Mouse (Mus musculus) lung, postnatal 0 days (tissue): ENCODE measurements at regions not wholly inside any gene's neighbourhood (a gene's known extent, or its start where the extent isn't known, plus 50 kb on each side); places are given as distances from the start of the nearest gene placed in this dataset.

Source experiments
- ATAC-seq: fragments of 200-750 bp; cut with Nextera tagmentation; 2 replicates; pipeline ENCODE4 v1.8.0; 2017; ENCODE audit warnings: moderate library complexity
- DNase-seq: peaks from one replicate; pipeline ENCODE4 v3.0.0-alpha.2; 2016; ENCODE audit warnings: low spot score
- H3K27ac ChIP-seq: fragments of 300-500 bp; sonication (generic); 2 replicates; pipeline ENCODE4 v1.5.1; 2014; ENCODE audit warnings: antibody characterized with exemption, mild to moderate bottlenecking, low read length, mixed read lengths
- H3K27me3 ChIP-seq: fragments of 300-500 bp; sonication (generic); replicated peaks from 2 replicates; pipeline ENCODE4 v1.6.1; 2014; ENCODE audit warnings: low read length, mixed read lengths; ENCODE audit not compliant: insufficient read depth
- H3K36me3 ChIP-seq: fragments of 300-500 bp; sonication (generic); 2 replicates; pipeline ENCODE4 v1.6.1; 2014; ENCODE audit warnings: low read length, mixed read lengths; ENCODE audit not compliant: insufficient read depth
- H3K4me1 ChIP-seq: fragments of 300-500 bp; sonication (generic); 2 replicates; pipeline ENCODE4 v1.6.1; 2014; ENCODE audit warnings: antibody characterized with exemption, low read depth, low read length, mixed read lengths; ENCODE audit not compliant: insufficient read depth
- H3K4me2 ChIP-seq: fragments of 300-500 bp; sonication (generic); replicated peaks from 2 replicates; pipeline ENCODE4 v1.6.1; 2014; ENCODE audit warnings: low read depth, mild to moderate bottlenecking, low read length, moderate library complexity, mixed read lengths
- H3K4me3 ChIP-seq: fragments of 300-500 bp; sonication (generic); 2 replicates; pipeline ENCODE4 v1.5.1; 2014; ENCODE audit warnings: low read depth, low read length
- H3K9ac ChIP-seq: fragments of 300-500 bp; sonication (generic); replicated peaks from 2 replicates; pipeline ENCODE4 v1.6.1; 2014; ENCODE audit warnings: low read depth, mild to moderate bottlenecking
- H3K9me3 ChIP-seq: fragments of 300-500 bp; sonication (generic); 2 replicates; pipeline ENCODE4 v1.6.1; 2016; ENCODE audit warnings: low read length, mixed read lengths
- CTCF ChIP-seq: IDR thresholded peaks from 2 replicates; pipeline ENCODE4 v1.5.1; 2016; ENCODE audit warnings: antibody characterized with exemption, mild to moderate bottlenecking
- EP300 ChIP-seq: IDR thresholded peaks from 2 replicates; pipeline ENCODE4 v1.6.1; 2016; ENCODE audit warnings: antibody characterized with exemption, mild to moderate bottlenecking, control low read depth
- WGBS: fragments of 180-500 bp; shearing (Covaris S2); extraction: QIAGEN DNeasy Blood & Tissue Kit; methylation state at CpG from one replicate; pipeline ENCODE4 v1.1.7; 2014; 5-methylcytosine and 5-hydroxymethylcytosine counted together

- Histone ChIP-seq H3K27ac (no peak overlapping the region), H3K27me3 (no peaks in the 10 kb centered on the region), H3K4me1 (peaks cover 8% of the 10 kb centered on the region; the same call in 1 of the 2 replicates), H3K9ac (no peak overlapping the region), H3K36me3 (no peaks in the 10 kb centered on the region), H3K9me3 (no peaks in the 10 kb centered on the region), H3K4me2 (no peak overlapping the region), H3K4me3 (no peak overlapping the region)
- TF ChIP-seq CTCF (no peak), EP300 (no peak)
- WGBS = 39% methylated on average over 3 of the region's 3 CpGs
- ATAC-seq = no peak
- no peak for DNase-seq
Measured at GRCm38 (mm10) chr2:92728388-92728787, 128.9 kb downstream of the Chst1 start.

GRCm38 (mm10) chr2:92730371-92730770 is 130.9 kb downstream of the Chst1 start:
- TF ChIP-seq EP300 (no peak), CTCF (no peak)
- no peak overlapping the region for H3K4me3 ChIP-seq
- H3K9ac ChIP-seq = no peak overlapping the region
- no peak overlapping the region for H3K4me2 ChIP-seq
- H3K36me3 ChIP-seq = no peaks in the 10 kb centered on the region
- ATAC-seq (no peak), DNase-seq (no peak)
- no peaks in the 10 kb centered on the region for H3K27me3 ChIP-seq
- H3K4me1 ChIP-seq = peaks cover 8% of the 10 kb centered on the region; the same call in 1 of the 2 replicates
- 83% methylated on average over 6 of the region's 6 CpGs for WGBS
- H3K27ac ChIP-seq = no peak overlapping the region
- H3K9me3 ChIP-seq = no peaks in the 10 kb centered on the region

GRCm38 (mm10) chr2:92733403-92733802 is 133.9 kb downstream of the Chst1 start:
- no peaks in the 10 kb centered on the region for H3K27me3 ChIP-seq
- no peak overlapping the region for H3K9ac ChIP-seq
- no peak overlapping the region for H3K4me2 ChIP-seq
- no peaks in the 10 kb centered on the region for H3K4me1 ChIP-seq
- WGBS = 77% methylated on average over 1 of the region's 1 CpGs
- H3K27ac ChIP-seq = no peak overlapping the region
- H3K9me3 ChIP-seq = no peaks in the 10 kb centered on the region
- no peaks in the 10 kb centered on the region for H3K36me3 ChIP-seq
- H3K4me3 ChIP-seq = no peak overlapping the region
- TF ChIP-seq CTCF = no peak
- no peak for TF ChIP-seq EP300
- DNase-seq (no peak), ATAC-seq (no peak)

GRCm38 (mm10) chr2:92735784-92736183 is 136.3 kb downstream of the Chst1 start:
- DNase-seq = no peak
- no peaks in the 10 kb centered on the region for H3K36me3 ChIP-seq
- no peaks in the 10 kb centered on the region for H3K4me1 ChIP-seq
- ATAC-seq = no peak; the same call in 1 of the 2 replicates
- H3K27me3 ChIP-seq = no peaks in the 10 kb centered on the region
- 66% methylated on average over 5 of the region's 5 CpGs for WGBS
- no peak for TF ChIP-seq CTCF
- 0 out of 2 replicates have a peak, but pooled peaks have one; percentile 14 for TF ChIP-seq EP300
- H3K9ac ChIP-seq = no peak overlapping the region
- H3K27ac ChIP-seq = peak overlapping the region; percentile 47; the same call in 1 of the 2 replicates
- H3K9me3 ChIP-seq = no peaks in the 10 kb centered on the region
- H3K4me2 ChIP-seq = no peak overlapping the region
- H3K4me3 ChIP-seq = no peak overlapping the region

- Histone ChIP-seq H3K9ac (no peak overlapping the region), H3K9me3 (no peaks in the 10 kb centered on the region), H3K27ac (no peak overlapping the region), H3K4me2 (no peak overlapping the region), H3K4me3 (no peak overlapping the region), H3K27me3 (no peaks in the 10 kb centered on the region), H3K36me3 (no peaks in the 10 kb centered on the region), H3K4me1 (peaks cover 1% of the 10 kb centered on the region; the same call in 1 of the 2 replicates)
- ATAC-seq = no peak
- 77% methylated on average over 1 of the region's 1 CpGs for WGBS
- DNase-seq = no peak
- TF ChIP-seq EP300 = no peak
- TF ChIP-seq CTCF = no peak
Measured at GRCm38 (mm10) chr2:92737301-92737700, 137.8 kb downstream of the Chst1 start.

- Histone ChIP-seq H3K9ac (no peak overlapping the region), H3K36me3 (no peaks in the 10 kb centered on the region), H3K4me2 (no peak overlapping the region), H3K9me3 (no peaks in the 10 kb centered on the region), H3K27ac (no peak overlapping the region), H3K4me3 (no peak overlapping the region), H3K4me1 (peaks cover 5% of the 10 kb centered on the region; the same call in 1 of the 2 replicates), H3K27me3 (no peaks in the 10 kb centered on the region)
- ATAC-seq (no peak), DNase-seq (no peak)
- TF ChIP-seq EP300 = no peak
- TF ChIP-seq CTCF = no peak
- 58% methylated on average over 4 of the region's 4 CpGs for WGBS
Measured at GRCm38 (mm10) chr2:92739576-92739975, 140.1 kb downstream of the Chst1 start.
